Mouse (Mus musculus) C2C12 (cell line): Measurements from ENCODE around the gene Mertk. TPM values are rescaled to one million over a fixed set of nuclear protein-coding genes. Genes with fewer than 3 reads are reported as not detected.

Source experiments
- H3K27me3 ChIP-seq: one replicate; pipeline ENCODE4 v1.6.1; 2011; ENCODE audit not compliant: control insufficient read depth, insufficient read depth, insufficient read length
- H3K36me3 ChIP-seq: one replicate; pipeline ENCODE4 v1.6.1; 2011; ENCODE audit not compliant: control insufficient read depth, insufficient read depth
- H3K4me3 ChIP-seq: one replicate; pipeline ENCODE4 v1.5.1; 2011; ENCODE audit warnings: mild to moderate bottlenecking, control low read depth; ENCODE audit not compliant: poor library complexity, insufficient read depth, severe bottlenecking
- H3K79me2 ChIP-seq: one replicate; pipeline ENCODE4 v1.6.1; 2011; ENCODE audit not compliant: control insufficient read depth, insufficient read depth
- H3K79me3 ChIP-seq: one replicate; pipeline ENCODE4 v1.6.1; 2011; ENCODE audit warnings: low read depth, control low read depth
- H3ac ChIP-seq: one replicate; pipeline ENCODE3; 2011; ENCODE audit warnings: low read depth; ENCODE audit not compliant: control insufficient read depth, insufficient read length
- CEBPB ChIP-seq: IDR thresholded peaks from one replicate; pipeline ENCODE4 v1.6.1; 2011; ENCODE audit warnings: low read depth, mild to moderate bottlenecking, control low read depth, moderate library complexity
- CTCF ChIP-seq: IDR thresholded peaks from one replicate; pipeline ENCODE4 v1.5.1; 2011; ENCODE audit not compliant: control insufficient read depth, insufficient read depth, insufficient read length
- FOSL1 ChIP-seq: IDR thresholded peaks from one replicate; pipeline ENCODE4 v1.8.0; 2011; ENCODE audit warnings: mild to moderate bottlenecking, low read length; ENCODE audit not compliant: poor library complexity, insufficient read depth, severe bottlenecking
- MAX ChIP-seq: IDR thresholded peaks from one replicate; pipeline ENCODE4 v1.6.1; 2011; ENCODE audit warnings: mild to moderate bottlenecking, control low read depth
- MYOD1 ChIP-seq: IDR thresholded peaks from one replicate; pipeline ENCODE4 v1.6.1; 2011; ENCODE audit warnings: low read depth; ENCODE audit not compliant: control insufficient read depth, insufficient read length
- MYOG ChIP-seq: IDR thresholded peaks from one replicate; pipeline ENCODE4 v1.6.1; 2011; ENCODE audit not compliant: control insufficient read depth, insufficient read length; ENCODE audit errors: extremely low read depth
- USF1 ChIP-seq: IDR thresholded peaks from one replicate; pipeline ENCODE4 v1.6.1; 2011; ENCODE audit warnings: low read depth, mild to moderate bottlenecking, control low read depth, moderate library complexity
- polyA plus RNA-seq: library from polyadenylated mRNA; unstranded; fragments of >200 nt; fragmentation: generic; extraction: Trizol; gene quantifications from one replicate; pipeline ENCODE4 v1.2.1, GENCODE M21; 2012; ENCODE audit warnings: missing spikeins

Mertk gene
- polyA plus RNA-seq, 1 experiment, result 4.0 TPM

GRCm38 (mm10) chr2:128762008-128762407 lies 63.3 kb downstream of the Mertk start:
- Histone ChIP-seq H3K36me3 (peaks cover 41% of the 10 kb centered on the region), H3ac (no peak overlapping the region), H3K4me3 (no peak overlapping the region), H3K79me3 (no peaks in the 10 kb centered on the region), H3K79me2 (no peaks in the 10 kb centered on the region), H3K27me3 (no peaks in the 10 kb centered on the region)
- no peak for TF ChIP-seq CTCF
- TF ChIP-seq MYOG, result no peak
- no peak for TF ChIP-seq FOSL1
- no peak for TF ChIP-seq MYOD1
- TF ChIP-seq CEBPB, result no peak
- TF ChIP-seq USF1, result no peak
- TF ChIP-seq MAX, result no peak

- H3K79me3 ChIP-seq, result no peaks in the 10 kb centered on the region
- TF ChIP-seq FOSL1 (no peak), USF1 (no peak), MYOD1 (no peak), MAX (no peak), MYOG (no peak), CTCF (no peak), CEBPB (no peak)
- peaks cover 31% of the 10 kb centered on the region for H3K36me3 ChIP-seq
- H3ac ChIP-seq, result no peak overlapping the region
- H3K4me3 ChIP-seq, result no peak overlapping the region
- no peaks in the 10 kb centered on the region for H3K27me3 ChIP-seq
- no peaks in the 10 kb centered on the region for H3K79me2 ChIP-seq
Observed at GRCm38 (mm10) chr2:128765787-128766186, 67.0 kb downstream of the Mertk start.

GRCm38 (mm10) chr2:128768545-128769247 lies 69.9 kb downstream of the Mertk start:
- TF ChIP-seq MAX (no peak), CTCF (no peak), CEBPB (no peak), MYOG (no peak), USF1 (no peak), MYOD1 (no peak), FOSL1 (no peak)
- no peaks in the 10 kb centered on the region for H3K79me3 ChIP-seq
- no peaks in the 10 kb centered on the region for H3K27me3 ChIP-seq
- no peaks in the 10 kb centered on the region for H3K79me2 ChIP-seq
- peaks cover 19% of the 10 kb centered on the region for H3K36me3 ChIP-seq
- no peak overlapping the region for H3K4me3 ChIP-seq
- H3ac ChIP-seq, result no peak overlapping the region

- H3K36me3 ChIP-seq, result peaks cover 11% of the 10 kb centered on the region
- no peaks in the 10 kb centered on the region for H3K79me3 ChIP-seq
- TF ChIP-seq USF1 (no peak), MYOG (no peak), MAX (peak; percentile 47), CEBPB (no peak), FOSL1 (no peak), CTCF (no peak), MYOD1 (peak; percentile 81)
Observed at GRCm38 (mm10) chr2:128770557-128770956, 71.8 kb downstream of the Mertk start.

GRCm38 (mm10) chr2:128771048-128771447 lies 72.3 kb downstream of the Mertk start:
- Histone ChIP-seq H3ac (no peak overlapping the region), H3K79me3 (no peaks in the 10 kb centered on the region), H3K27me3 (no peaks in the 10 kb centered on the region), H3K79me2 (no peaks in the 10 kb centered on the region), H3K4me3 (no peak overlapping the region), H3K36me3 (peaks cover 10% of the 10 kb centered on the region)
- TF ChIP-seq MYOD1, result peak; percentile 38
- no peak for TF ChIP-seq CEBPB

More at GRCm38 (mm10) chr2:128770557-128770956, 71.8 kb downstream of the Mertk start:
- Histone ChIP-seq H3K4me3 (no peak overlapping the region), H3ac (no peak overlapping the region), H3K79me2 (no peaks in the 10 kb centered on the region), H3K27me3 (no peaks in the 10 kb centered on the region)

- Histone ChIP-seq H3K4me3 (no peak overlapping the region), H3K79me3 (no peaks in the 10 kb centered on the region), H3K79me2 (no peaks in the 10 kb centered on the region), H3K36me3 (peaks cover 7% of the 10 kb centered on the region), H3ac (no peak overlapping the region), H3K27me3 (no peaks in the 10 kb centered on the region)
- TF ChIP-seq CTCF (no peak), CEBPB (peak; percentile 34)
Observed at GRCm38 (mm10) chr2:128771750-128772338, 73.1 kb downstream of the Mertk start.
